Mouse (Mus musculus) Muller cell, postnatal 12 days (primary cell): ENCODE measurements around the gene Ung.

ENCODE experiments used
- DNase-seq: peaks from one replicate; pipeline ENCODE4 v3.0.0-alpha.2; 2015; ENCODE audit errors: inconsistent ontology term

Gene Ung

GRCm38 (mm10) chr5:114130698-114131520 lies 723 bp downstream of the Ung start:
- peak; percentile 93 for DNase-seq

- DNase-seq = peak; percentile 66
Observed at GRCm38 (mm10) chr5:114131521-114131840, 1.3 kb downstream of the Ung start.

- no peak for DNase-seq
Observed at GRCm38 (mm10) chr5:114132841-114133240, 2.7 kb downstream of the Ung start.

- DNase-seq = peak; percentile 48
Observed at GRCm38 (mm10) chr5:114134091-114134534, 3.9 kb downstream of the Ung start.

- DNase-seq = no peak
Observed at GRCm38 (mm10) chr5:114135516-114135915, 5.3 kb downstream of the Ung start.

- DNase-seq = peak; percentile 72
Observed at GRCm38 (mm10) chr5:114137481-114138276, 7.5 kb downstream of the Ung start.

GRCm38 (mm10) chr5:114138277-114139164 lies 8.3 kb downstream of the Ung start:
- DNase-seq = peak; percentile 48

GRCm38 (mm10) chr5:114139175-114139574 lies 9.0 kb downstream of the Ung start:
- peak; percentile 89 for DNase-seq

GRCm38 (mm10) chr5:114146028-114146888 lies 16.1 kb downstream of the Ung start, which contains the start of gene Acacb:
Gene Acacb, plus strand, starts transcription at chr5:114146535.
- DNase-seq = no peak

- no peak for DNase-seq
Observed at GRCm38 (mm10) chr5:114147043-114147972, 17.1 kb downstream of the Ung start.

- no peak for DNase-seq
Observed at GRCm38 (mm10) chr5:114152359-114153092, 22.3 kb downstream of the Ung start.

GRCm38 (mm10) chr5:114153490-114153889 lies 23.3 kb downstream of the Ung start:
- peak; percentile 64 for DNase-seq

GRCm38 (mm10) chr5:114154765-114155164 lies 24.6 kb downstream of the Ung start:
- no peak for DNase-seq

GRCm38 (mm10) chr5:114155168-114155933 lies 25.2 kb downstream of the Ung start:
- no peak for DNase-seq

- DNase-seq = no peak
Observed at GRCm38 (mm10) chr5:114157236-114157635, 27.1 kb downstream of the Ung start.

GRCm38 (mm10) chr5:114161424-114161823 lies 31.2 kb downstream of the Ung start:
- DNase-seq = no peak

GRCm38 (mm10) chr5:114162106-114162815 lies 32.1 kb downstream of the Ung start:
- DNase-seq = peak; percentile 63
